Mouse (Mus musculus) embryonic facial prominence, embryonic 12.5 days (tissue): ENCODE results near the gene Csf2ra. TPM values are rescaled to one million over a fixed set of nuclear protein-coding genes. Genes with fewer than 3 reads are reported as not detected.
"Not testable (repeated sequence)": the region's sequence is repeated elsewhere in the genome, so short reads cannot be mapped to it uniquely, and the experiment has no call there.

ENCODE experiments used
- ATAC-seq: fragments of 200-750 bp; cut with Nextera tagmentation; 2 replicates; pipeline ENCODE4 v1.8.0; 2017; ENCODE audit not compliant: insufficient number of reproducible peaks, insufficient read depth, low FRiP score, low TSS enrichment
- H3K27ac ChIP-seq: fragments of 300-500 bp; sonication (generic); 2 replicates; pipeline ENCODE4 v1.5.1; 2016; ENCODE audit warnings: mild to moderate bottlenecking
- H3K27me3 ChIP-seq: fragments of 300-500 bp; sonication (generic); 2 replicates; pipeline ENCODE4 v1.6.1; 2016; ENCODE audit warnings: mild to moderate bottlenecking, moderate library complexity
- H3K36me3 ChIP-seq: fragments of 300-500 bp; sonication (generic); 2 replicates; pipeline ENCODE4 v1.6.1; 2016; ENCODE audit warnings: mild to moderate bottlenecking
- H3K4me1 ChIP-seq: fragments of 300-500 bp; sonication (generic); 2 replicates; pipeline ENCODE4 v1.6.1; 2016
- H3K4me2 ChIP-seq: fragments of 300-500 bp; sonication (generic); replicated peaks from 2 replicates; pipeline ENCODE4 v1.6.1; 2016; ENCODE audit warnings: mild to moderate bottlenecking, moderate library complexity
- H3K4me3 ChIP-seq: fragments of 300-500 bp; sonication (generic); 2 replicates; pipeline ENCODE4 v1.5.1; 2016; ENCODE audit warnings: mild to moderate bottlenecking
- H3K9ac ChIP-seq: fragments of 300-500 bp; sonication (generic); 2 replicates; pipeline ENCODE4 v1.6.1; 2016; ENCODE audit warnings: mild to moderate bottlenecking, moderate library complexity
- H3K9me3 ChIP-seq: fragments of 300-500 bp; sonication (generic); 2 replicates; pipeline ENCODE4 v1.6.1; 2016; ENCODE audit warnings: mild to moderate bottlenecking, moderate library complexity
- WGBS: fragments of 180-500 bp; shearing (Covaris S2); methylation state at CpG from one replicate; pipeline ENCODE4 v1.1.7; 2016; 5-methylcytosine and 5-hydroxymethylcytosine counted together
- polyA plus RNA-seq: library from polyadenylated mRNA; unstranded; fragments of >200 nt; fragmentation: Nextera tagmentation; extraction: Ambion mirVana; gene quantifications from 2 replicates; pipeline ENCODE4 v1.2.1, GENCODE M21; 2016

Csf2ra gene
- polyA plus RNA-seq, 1 experiment from 2014 or later: 36.1 TPM

DNA sequence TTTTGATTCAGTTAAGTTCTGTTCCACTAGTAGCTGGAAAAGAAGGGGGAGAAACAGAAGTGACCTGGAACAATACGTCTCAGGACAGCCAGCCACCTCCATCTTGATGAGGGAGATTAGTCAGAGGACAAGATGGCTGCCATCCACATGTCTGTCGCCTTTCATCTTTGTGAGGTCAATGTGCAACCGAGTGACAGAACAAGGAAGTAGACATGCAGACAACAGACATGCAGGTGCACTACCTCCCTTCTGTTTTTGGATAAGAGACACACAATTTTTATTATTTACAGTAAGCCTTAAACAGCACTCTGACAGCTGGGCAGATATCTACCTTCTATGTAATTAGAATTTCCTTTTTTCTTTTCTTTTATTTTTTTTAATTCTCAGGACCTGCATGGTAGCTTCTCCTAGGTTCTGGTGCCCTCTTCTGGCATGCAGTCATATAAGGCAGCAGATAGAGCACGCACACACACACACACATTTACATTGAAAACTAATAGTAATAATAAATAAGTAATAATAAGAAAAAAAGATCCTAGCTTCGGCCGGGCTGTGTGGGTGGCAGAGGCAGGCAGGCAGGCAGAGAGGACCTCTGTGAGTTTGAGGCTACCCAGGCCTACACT is 4.4 kb downstream of the Csf2ra start:
- Histone ChIP-seq H3K27ac (no peak overlapping the region), H3K4me1 (no peaks in the 10 kb centered on the region), H3K27me3 (0 out of 2 replicates have a peak, but pooled peaks cover 3% of the 10 kb centered on the region), H3K4me2 (no peak overlapping the region), H3K4me3 (no peak overlapping the region), H3K9ac (no peak overlapping the region), H3K9me3 (0 out of 2 replicates have a peak, but pooled peaks cover 10% of the 10 kb centered on the region), H3K36me3 (no peaks in the 10 kb centered on the region)
- ATAC-seq: no peak
- 91% methylated on average over 6 of the region's 6 CpGs for WGBS

DNA sequence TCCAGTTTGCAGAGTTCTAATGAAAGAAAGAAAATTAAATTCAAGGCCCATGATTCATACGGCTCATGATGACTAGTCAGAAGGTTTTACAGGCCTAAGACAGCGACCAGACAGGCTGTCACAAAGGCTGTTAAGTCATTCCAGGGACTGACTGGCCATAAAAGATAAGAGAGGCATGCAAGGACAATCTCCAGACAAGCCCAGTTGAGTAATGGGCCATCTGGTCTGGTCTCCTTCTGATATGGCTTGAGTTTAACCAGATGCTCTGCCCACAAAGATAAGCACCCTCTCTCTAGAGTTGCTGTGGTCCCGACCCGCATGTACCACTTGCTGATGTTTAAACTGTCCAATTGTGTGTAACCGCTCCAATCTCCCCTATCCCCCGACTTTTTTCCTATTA is 20.7 kb downstream of the Csf2ra start:
- not testable (repeated sequence) for H3K4me2 ChIP-seq, H3K9ac ChIP-seq, ATAC-seq, H3K9me3 ChIP-seq, H3K27me3 ChIP-seq, H3K27ac ChIP-seq, H3K4me3 ChIP-seq, H3K4me1 ChIP-seq, H3K36me3 ChIP-seq
- 85% methylated on average over 6 of the region's 6 CpGs for WGBS

DNA sequence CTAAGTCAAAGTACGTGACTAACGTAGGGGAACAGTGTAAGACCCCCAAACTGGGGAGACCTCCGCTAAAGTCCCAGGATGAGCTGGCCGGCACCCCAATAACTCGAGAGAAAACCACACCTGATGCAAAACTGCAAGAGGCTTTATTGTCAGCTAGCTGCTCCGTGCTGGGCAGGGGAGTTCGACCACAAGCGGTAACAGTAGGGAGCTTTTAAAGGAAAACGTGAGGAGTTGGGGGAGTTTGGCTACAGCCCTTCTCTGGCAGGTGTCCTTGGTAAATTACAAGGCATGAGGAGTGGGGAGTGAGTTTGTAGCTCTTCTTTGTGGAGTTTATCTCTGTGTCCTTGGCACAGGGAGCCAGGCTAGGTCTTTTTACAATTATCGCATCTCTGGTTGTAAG is 28.4 kb downstream of the Csf2ra start:
- H3K27me3 ChIP-seq: no peaks in the 10 kb centered on the region
- H3K9me3 ChIP-seq: no peaks in the 10 kb centered on the region
- no peak overlapping the region for H3K4me2 ChIP-seq
- H3K36me3 ChIP-seq: no peaks in the 10 kb centered on the region
- no peak for ATAC-seq
- H3K9ac ChIP-seq: no peak overlapping the region
- H3K27ac ChIP-seq: no peak overlapping the region
- no peaks in the 10 kb centered on the region for H3K4me1 ChIP-seq
- 19% methylated on average over 10 of the region's 10 CpGs for WGBS
- H3K4me3 ChIP-seq: no peak overlapping the region

GRCm38 (mm10) chr19:61199316-61199715 is 28.9 kb downstream of the Csf2ra start:
- no peaks in the 10 kb centered on the region for H3K4me1 ChIP-seq
- WGBS: 12% methylated on average over 13 of the region's 13 CpGs
- no peaks in the 10 kb centered on the region for H3K36me3 ChIP-seq
- H3K9ac ChIP-seq: no peak overlapping the region
- ATAC-seq: no peak
- no peak overlapping the region for H3K4me2 ChIP-seq
- H3K9me3 ChIP-seq: no peaks in the 10 kb centered on the region
- H3K27ac ChIP-seq: no peak overlapping the region
- H3K27me3 ChIP-seq: no peaks in the 10 kb centered on the region
- no peak overlapping the region for H3K4me3 ChIP-seq

DNA sequence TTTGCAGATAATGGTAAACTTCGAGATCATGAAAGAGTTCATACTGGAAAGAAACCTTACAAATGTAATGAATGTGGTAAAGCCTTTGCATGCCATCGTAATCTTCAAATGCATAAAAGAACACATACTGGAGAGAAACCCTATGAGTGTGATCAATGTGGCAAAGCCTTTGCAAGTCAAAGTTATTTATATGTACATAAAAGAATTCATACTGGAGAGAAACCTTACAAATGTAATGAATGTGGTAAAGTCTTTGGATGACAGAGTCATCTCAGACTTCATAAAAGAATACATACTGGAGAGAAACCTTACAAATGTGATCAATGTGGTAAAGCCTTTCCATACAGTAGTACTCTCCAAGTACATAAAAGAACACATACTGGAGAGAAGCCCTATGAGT is 44.6 kb downstream of the Csf2ra start, which contains the start of gene Gm6020:
Gm6020 (plus strand) TSS at position 301 of the 400 bp plus-strand sequence.
- H3K27ac ChIP-seq, H3K4me3 ChIP-seq, H3K4me1 ChIP-seq, H3K4me2 ChIP-seq, ATAC-seq, H3K9ac ChIP-seq, H3K9me3 ChIP-seq, H3K27me3 ChIP-seq, H3K36me3 ChIP-seq: not testable (repeated sequence)
- 74% methylated on average over 2 of the region's 2 CpGs for WGBS

DNA sequence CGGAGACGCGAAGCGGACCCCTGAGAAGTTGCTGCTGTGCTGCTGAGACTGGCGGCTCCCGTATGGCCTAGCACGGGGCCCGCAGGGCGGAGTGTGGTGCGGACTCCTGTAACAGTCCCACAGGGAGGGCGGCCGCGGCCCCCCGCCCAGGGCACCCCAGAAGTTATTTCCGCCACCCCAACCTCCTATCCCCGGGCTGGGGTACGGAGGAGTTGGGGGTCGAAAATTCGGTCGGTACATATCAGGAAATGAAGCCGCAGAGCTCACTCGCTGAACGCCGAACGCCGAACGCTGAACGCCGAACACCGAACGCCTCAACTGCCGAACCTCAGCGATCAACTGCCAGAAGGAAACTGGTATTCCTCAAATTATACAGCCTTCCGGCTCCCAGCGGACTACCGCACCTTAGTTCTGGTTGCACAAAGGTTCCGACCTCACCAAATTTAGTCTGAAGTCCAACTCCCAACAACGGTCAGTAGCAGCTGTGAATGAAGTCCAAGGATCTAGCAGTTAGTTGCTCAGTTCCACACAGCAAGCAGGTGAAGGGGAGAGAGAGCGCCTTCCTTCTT is 52.4 kb downstream of the Csf2ra start, which contains the start of gene Gm7102:
Gm7102 (minus strand) TSS at position 554 of the 569 bp plus-strand sequence.
- 31% methylated on average over 39 of the region's 39 CpGs for WGBS
- H3K9ac ChIP-seq: 0 out of 2 replicates have a peak within 1 kb of the TSS, but pooled peaks have one; percentile 30
- ATAC-seq: no peak

More for the DNA sequence above, 52.4 kb downstream of the Csf2ra start, which contains the start of gene Gm7102:
- no peaks in the 10 kb centered on the region for H3K4me1 ChIP-seq
- H3K4me2 ChIP-seq: peak within 1 kb of the TSS; percentile 50
- no peaks in the 10 kb centered on the region for H3K27me3 ChIP-seq
- H3K4me3 ChIP-seq: peak within 1 kb of the TSS; percentile 33
- no peaks in the 10 kb centered on the region for H3K9me3 ChIP-seq
- H3K27ac ChIP-seq: no peak within 1 kb of the TSS
- H3K36me3 ChIP-seq: no peaks in the 10 kb centered on the region

Other genes with a start within 250 kb of the Csf2ra start
- 52.7 and 56.6 TPM in 2 replicates for gene Zfp950, start 87.6 kb downstream of the Csf2ra start, polyA plus RNA-seq
- 0.20 and 0.33 TPM in 2 replicates for gene Gm7102, start 52.1 kb downstream of the Csf2ra start, polyA plus RNA-seq
- gene Gm6020, start 44.5 kb downstream of the Csf2ra start, polyA plus RNA-seq: not detected in 2 replicates
- gene Gm21060, start 68.6 kb upstream of the Csf2ra start, polyA plus RNA-seq: not detected in 2 replicates